Mouse (Mus musculus): Measurements from ENCODE around the gene Smarca2. TPM values are rescaled to one million over a fixed set of nuclear protein-coding genes. Genes with fewer than 3 reads are reported as not detected.

Gene Smarca2
- polyA plus RNA-seq, 1 experiment from 2014 or later: 6.7 TPM

DNA sequence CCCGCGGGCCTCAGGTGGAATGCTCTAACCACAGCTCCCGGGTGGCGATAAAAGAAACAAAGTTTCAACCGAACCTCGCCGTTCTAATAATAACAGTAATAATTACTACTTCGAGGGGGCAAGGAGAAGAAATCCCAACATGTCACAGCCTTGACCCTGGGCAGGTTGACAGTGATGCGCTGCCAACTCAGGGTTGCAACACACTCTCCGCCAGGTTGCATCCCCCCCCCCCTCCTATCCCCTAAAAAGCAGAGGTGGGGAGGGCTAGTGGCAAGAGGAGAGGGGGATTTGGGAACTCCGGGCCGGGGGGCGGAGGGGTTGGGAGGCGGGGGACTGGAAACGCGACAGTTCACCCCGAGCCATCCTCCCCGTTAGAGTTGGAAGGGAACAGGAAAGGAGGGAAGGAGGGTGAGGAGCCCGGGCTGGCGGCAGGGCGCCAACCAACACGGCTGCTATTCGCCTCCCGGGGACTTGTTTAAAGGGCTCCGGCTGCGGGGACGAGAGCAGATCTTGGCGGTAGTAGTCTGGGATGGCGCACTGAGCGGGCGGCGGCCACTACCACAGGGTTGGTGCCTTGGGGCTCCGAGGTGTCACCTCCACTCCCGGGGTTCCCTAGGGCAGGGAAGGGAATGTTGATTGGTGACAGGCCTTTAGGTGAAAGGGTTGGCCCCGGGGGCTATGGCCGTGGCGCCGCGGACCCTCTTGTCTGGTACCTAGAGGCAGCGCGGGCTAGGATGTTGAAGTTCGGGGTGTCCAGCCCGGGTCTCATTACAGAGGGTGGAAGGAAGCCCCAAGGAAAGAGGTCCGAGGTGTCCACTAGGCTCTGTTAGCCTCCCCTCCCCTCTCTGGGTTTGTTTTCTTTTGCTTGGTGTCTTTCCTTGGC lies 829 bp downstream of the Smarca2 start:
- TF ChIP-seq CTCF (IDR thresholded peaks at IDR 0.05; ENCODE audit: low read depth) (no peak), EP300 (IDR thresholded peaks at IDR 0.05; ENCODE audit: low read depth) (no peak)
- no peak for ATAC-seq
- Histone ChIP-seq H3K27me3 (ENCODE audit: insufficient read depth, low read length) (peaks cover 3% of the 10 kb centered on the region; the same call in 1 of the 2 replicates), H3K36me3 (replicated peaks; ENCODE audit: insufficient read depth, low read length) (no peaks in the 10 kb centered on the region), H3K4me1 (ENCODE audit: insufficient read depth) (peaks cover 19% of the 10 kb centered on the region), H3K4me2 (ENCODE audit: low read depth, low read length) (peak overlapping the region; percentile 93), H3K27ac (ENCODE audit: low read depth) (peak overlapping the region; percentile 70), H3K9ac (replicated peaks) (peak overlapping the region; percentile 70), H3K9me3 (ENCODE audit: low read length) (no peaks in the 10 kb centered on the region), H3K4me3 (ENCODE audit: low read depth, low read length) (peak overlapping the region; percentile 73)
- WGBS (ENCODE audit: insufficient replicate concordance): under 1% methylated on average over 40 of the region's 44 CpGs
- peak; percentile 56 for DNase-seq

- TF ChIP-seq EP300 (IDR thresholded peaks at IDR 0.05; ENCODE audit: low read depth) (no peak), CTCF (IDR thresholded peaks at IDR 0.05; ENCODE audit: low read depth) (peak; percentile 48)
- H3K36me3 ChIP-seq (replicated peaks; ENCODE audit: insufficient read depth, low read length): no peaks in the 10 kb centered on the region
- H3K27ac ChIP-seq (ENCODE audit: low read depth): peak overlapping the region; percentile 70
- no peaks in the 10 kb centered on the region for H3K9me3 ChIP-seq (ENCODE audit: low read length)
- under 1% methylated on average over 58 of the region's 63 CpGs for WGBS (ENCODE audit: insufficient replicate concordance)
- H3K9ac ChIP-seq (replicated peaks): peak overlapping the region; percentile 70
- peaks cover 3% of the 10 kb centered on the region; the same call in 1 of the 2 replicates for H3K27me3 ChIP-seq (ENCODE audit: insufficient read depth, low read length)
- DNase-seq (peak; percentile 70), ATAC-seq (peak; percentile 24)
- peak overlapping the region; percentile 93 for H3K4me2 ChIP-seq (ENCODE audit: low read depth, low read length)
- H3K4me1 ChIP-seq (ENCODE audit: insufficient read depth): peaks cover 19% of the 10 kb centered on the region
- peak overlapping the region; percentile 73 for H3K4me3 ChIP-seq (ENCODE audit: low read depth, low read length)
Measured at GRCm38 (mm10) chr19:26606321-26607155, 1.7 kb downstream of the Smarca2 start.

- ATAC-seq (peak; percentile 28), DNase-seq (peak; percentile 73)
- peak overlapping the region; percentile 73 for H3K4me3 ChIP-seq (ENCODE audit: low read depth, low read length)
- under 1% methylated on average over 51 of the region's 56 CpGs for WGBS (ENCODE audit: insufficient replicate concordance)
- peaks cover 19% of the 10 kb centered on the region for H3K4me1 ChIP-seq (ENCODE audit: insufficient read depth)
- H3K4me2 ChIP-seq (ENCODE audit: low read depth, low read length): peak overlapping the region; percentile 93
- TF ChIP-seq CTCF (IDR thresholded peaks at IDR 0.05; ENCODE audit: low read depth): no peak
- no peak for TF ChIP-seq EP300 (IDR thresholded peaks at IDR 0.05; ENCODE audit: low read depth)
- peak overlapping the region; percentile 70 for H3K27ac ChIP-seq (ENCODE audit: low read depth)
- peak overlapping the region; percentile 70 for H3K9ac ChIP-seq (replicated peaks)
- H3K36me3 ChIP-seq (replicated peaks; ENCODE audit: insufficient read depth, low read length): no peaks in the 10 kb centered on the region
- H3K9me3 ChIP-seq (ENCODE audit: low read length): no peaks in the 10 kb centered on the region
- H3K27me3 ChIP-seq (ENCODE audit: insufficient read depth, low read length): peaks cover 3% of the 10 kb centered on the region; the same call in 1 of the 2 replicates
Measured at GRCm38 (mm10) chr19:26607156-26607536, 2.3 kb downstream of the Smarca2 start.

DNA sequence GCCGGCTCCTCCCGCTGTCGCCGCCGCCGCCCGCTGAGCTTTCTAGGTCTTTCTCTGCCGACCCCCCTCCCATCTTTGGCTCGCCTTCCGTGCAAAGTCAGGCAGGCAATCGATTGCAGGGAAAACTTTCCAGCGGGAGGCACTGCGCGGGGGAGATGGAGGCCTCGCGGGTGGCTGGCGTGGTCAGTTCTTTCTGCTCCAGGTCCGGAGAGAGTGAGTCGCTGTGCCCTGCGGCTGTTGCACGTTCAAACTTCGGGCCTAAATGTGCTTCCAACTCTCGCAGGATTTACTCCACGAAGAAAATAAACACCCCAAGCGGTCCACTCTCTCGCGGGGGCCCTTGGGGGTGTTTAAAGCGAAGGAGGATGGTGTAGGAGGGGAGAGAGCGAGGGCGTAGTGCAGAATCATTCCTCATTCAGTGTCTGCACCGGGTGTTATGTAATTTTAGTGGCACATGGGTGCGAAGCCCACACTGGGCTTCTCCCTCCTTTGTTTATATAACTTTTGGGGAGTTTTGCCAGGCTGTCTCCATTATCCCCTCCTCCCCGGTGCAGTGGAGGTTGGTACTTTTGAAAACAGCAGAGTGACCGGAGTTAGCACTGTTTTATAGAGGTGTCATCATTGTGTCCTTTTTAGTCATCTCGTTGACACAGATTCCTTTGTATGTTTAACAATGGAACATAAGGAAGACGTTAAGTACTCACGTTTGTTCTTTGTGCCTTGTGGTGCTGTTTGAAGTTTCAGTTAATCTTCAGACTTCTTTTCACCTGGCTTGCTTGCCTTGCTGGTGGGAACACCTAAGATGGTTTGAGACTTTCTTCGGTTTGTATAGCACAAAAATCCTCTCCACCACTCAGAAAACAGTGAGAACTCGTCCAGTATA lies 2.9 kb downstream of the Smarca2 start:
- peak overlapping the region; percentile 93 for H3K4me2 ChIP-seq (ENCODE audit: low read depth, low read length)
- 4% methylated on average over 39 of the region's 39 CpGs for WGBS (ENCODE audit: insufficient replicate concordance)
- H3K27me3 ChIP-seq (ENCODE audit: insufficient read depth, low read length): peaks cover 3% of the 10 kb centered on the region; the same call in 1 of the 2 replicates
- peak overlapping the region; percentile 70; the same call in 1 of the 2 replicates for H3K27ac ChIP-seq (ENCODE audit: low read depth)
- no peak for DNase-seq
- peak overlapping the region; percentile 70 for H3K9ac ChIP-seq (replicated peaks)
- TF ChIP-seq CTCF (IDR thresholded peaks at IDR 0.05; ENCODE audit: low read depth): no peak
- no peaks in the 10 kb centered on the region for H3K9me3 ChIP-seq (ENCODE audit: low read length)
- peaks cover 23% of the 10 kb centered on the region for H3K4me1 ChIP-seq (ENCODE audit: insufficient read depth)
- no peaks in the 10 kb centered on the region for H3K36me3 ChIP-seq (replicated peaks; ENCODE audit: insufficient read depth, low read length)
- peak overlapping the region; percentile 73 for H3K4me3 ChIP-seq (ENCODE audit: low read depth, low read length)
- ATAC-seq: no peak

- Histone ChIP-seq H3K4me1 (ENCODE audit: insufficient read depth) (peaks cover 27% of the 10 kb centered on the region), H3K27me3 (ENCODE audit: insufficient read depth, low read length) (peaks cover 3% of the 10 kb centered on the region; the same call in 1 of the 2 replicates), H3K27ac (ENCODE audit: low read depth) (no peak overlapping the region), H3K36me3 (replicated peaks; ENCODE audit: insufficient read depth, low read length) (no peaks in the 10 kb centered on the region), H3K4me2 (ENCODE audit: low read depth, low read length) (peak overlapping the region; percentile 93; the same call in 1 of the 2 replicates), H3K4me3 (ENCODE audit: low read depth, low read length) (no peak overlapping the region; the same call in 1 of the 2 replicates), H3K9ac (replicated peaks) (no peak overlapping the region), H3K9me3 (ENCODE audit: low read length) (no peaks in the 10 kb centered on the region)
- no peak for DNase-seq
- ATAC-seq: no peak
- TF ChIP-seq EP300 (IDR thresholded peaks at IDR 0.05; ENCODE audit: low read depth): no peak
- TF ChIP-seq CTCF (IDR thresholded peaks at IDR 0.05; ENCODE audit: low read depth): no peak
- WGBS (ENCODE audit: insufficient replicate concordance): 45% methylated on average over 7 of the region's 7 CpGs
Measured at GRCm38 (mm10) chr19:26608434-26608812, 3.6 kb downstream of the Smarca2 start.
